Mouse (Mus musculus) cerebellum, adult 2 months (tissue): ENCODE results near the gene Jpt1. TPM values are rescaled to one million over a fixed set of nuclear protein-coding genes. Genes with fewer than 3 reads are reported as not detected.
"Not testable (repeated sequence)": the region's sequence is repeated elsewhere in the genome, so short reads cannot be mapped to it uniquely, and the experiment has no call there.

Source experiments
- DNase-seq, 2 experiments: peaks; one replicate each; pipeline ENCODE4 v3.0.0; 2021
- H3K27ac ChIP-seq: fragments of 200-500 bp; 2 replicates; pipeline ENCODE4 v1.5.1; 2012; ENCODE audit warnings: low read length, control low read depth, inconsistent platforms; ENCODE audit not compliant: insufficient read depth
- H3K27me3 ChIP-seq: fragments of 200-500 bp; 2 replicates; pipeline ENCODE4 v1.6.1; 2012; ENCODE audit warnings: inconsistent platforms, mild to moderate bottlenecking, low read length, moderate library complexity; ENCODE audit not compliant: control insufficient read depth, insufficient read depth
- H3K4me1 ChIP-seq: fragments of 200-500 bp; 2 replicates; pipeline ENCODE4 v1.6.1; 2011; ENCODE audit warnings: low read length; ENCODE audit not compliant: control insufficient read depth, insufficient read depth
- H3K4me3 ChIP-seq: fragments of 200-500 bp; replicated peaks from 2 replicates; pipeline ENCODE3; 2011; ENCODE audit warnings: mild to moderate bottlenecking, low read depth, low read length, control low read depth; ENCODE audit not compliant: insufficient read depth
- CTCF ChIP-seq: fragments of 200-500 bp; IDR thresholded peaks from 2 replicates; pipeline ENCODE4 v1.5.1; 2011; ENCODE audit warnings: low read depth, mild to moderate bottlenecking, control low read depth, low read length, moderate library complexity, borderline replicate concordance; ENCODE audit not compliant: insufficient read depth
- POLR2A ChIP-seq: fragments of 200-500 bp; IDR thresholded peaks from 2 replicates; pipeline ENCODE4 v1.6.1; 2011; ENCODE audit warnings: low read length, control low read depth, borderline replicate concordance; ENCODE audit not compliant: insufficient read depth
- WGBS: fragments of 180-500 bp; shearing (Covaris S2); methylation state at CpG from one replicate; pipeline ENCODE4 v1.1.7; 2018; 5-methylcytosine and 5-hydroxymethylcytosine counted together
- polyA plus RNA-seq: library from polyadenylated mRNA; depleted of rRNA; stranded (reverse); fragments of >200 nt; gene quantifications from 2 replicates; pipeline ENCODE4 v1.2.3, GENCODE M21; 2012

The Jpt1 gene
- polyA plus RNA-seq, 1 experiment = 77.2 TPM

DNA sequence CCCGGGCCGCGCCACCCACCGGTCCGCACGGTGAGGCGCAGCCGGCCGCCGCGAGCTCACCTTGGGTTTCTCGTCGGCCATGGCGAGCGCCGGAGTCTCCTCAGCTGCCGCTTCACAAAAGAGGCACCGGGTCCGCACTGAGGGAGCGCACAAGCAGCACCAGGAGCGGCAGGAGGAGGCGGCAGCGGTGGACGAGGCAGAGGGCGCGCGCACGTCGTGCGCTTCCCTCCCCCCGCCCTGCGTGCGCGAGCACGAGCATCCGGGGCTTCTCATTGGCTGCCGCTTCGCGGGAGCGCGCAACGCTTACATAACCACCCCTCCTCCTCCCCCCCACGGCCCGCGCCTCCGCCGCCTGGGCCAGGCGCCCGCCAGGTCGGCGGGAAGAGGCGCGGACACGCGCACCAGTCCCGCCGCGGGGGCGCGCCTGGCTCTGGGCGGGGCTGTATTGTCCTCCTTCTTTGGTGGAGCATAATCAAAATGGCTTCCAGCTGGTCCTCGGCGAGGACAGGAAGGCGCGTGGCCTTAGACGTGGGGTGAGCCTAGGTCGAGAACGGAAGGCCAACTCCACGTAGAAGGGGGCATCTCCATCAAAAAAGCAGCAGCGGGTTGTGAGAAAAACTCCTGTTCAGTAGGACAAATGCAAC is 22.0 kb upstream of the Jpt1 start, which contains the start of gene Sumo2:
Gene Sumo2 (minus strand): TSS at position 239 of the 644 bp plus-strand sequence.
- Histone ChIP-seq H3K27ac (peak within 1 kb of the TSS; percentile 94), H3K4me1 (peaks cover 6% of the 10 kb centered on the region; the same call in 1 of the 2 replicates), H3K27me3 (no peaks in the 10 kb centered on the region), H3K4me3 (peak within 1 kb of the TSS; percentile 92)
- peak; percentile 98 to 99 for DNase-seq
- WGBS = under 1% methylated on average over 69 of the region's 70 CpGs
- no peak for TF ChIP-seq CTCF
- TF ChIP-seq POLR2A = peak; percentile 65

DNA sequence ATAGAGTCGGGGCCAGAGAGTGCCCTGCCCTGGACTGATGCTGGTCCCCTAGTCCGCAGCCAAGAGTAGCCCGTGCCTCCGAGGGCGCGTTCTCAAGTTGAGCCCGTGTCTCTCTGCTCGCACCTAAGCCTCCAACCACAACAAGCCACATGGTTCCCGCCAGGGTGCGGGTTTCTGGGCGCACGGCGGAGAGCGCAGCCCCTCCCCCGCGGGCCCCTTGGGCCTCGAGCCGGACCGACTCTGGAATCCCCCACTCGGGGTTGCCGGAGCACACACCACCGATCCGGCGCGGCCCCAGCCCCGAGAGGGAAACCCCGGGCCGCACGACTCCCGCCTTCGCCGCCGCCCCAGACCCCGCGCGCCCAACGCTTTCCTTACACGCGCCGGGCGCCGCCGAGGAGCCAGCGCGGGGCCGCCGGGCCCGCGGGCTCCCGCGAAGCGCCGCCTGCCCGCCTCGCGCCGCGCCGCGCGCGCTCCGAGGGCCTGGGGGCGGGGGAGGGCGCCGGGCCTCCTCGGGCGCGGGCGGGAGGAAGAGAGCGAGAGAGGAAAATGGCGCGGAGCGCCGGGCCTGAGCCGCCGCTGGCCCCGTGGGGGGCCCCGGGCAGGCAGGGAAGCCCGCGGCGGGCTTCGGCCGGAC is 21.3 kb upstream of the Jpt1 start:
- peak; percentile 68 to 73 for DNase-seq
- H3K27me3 ChIP-seq = no peaks in the 10 kb centered on the region
- 1% methylated on average over 82 of the region's 84 CpGs for WGBS

DNA sequence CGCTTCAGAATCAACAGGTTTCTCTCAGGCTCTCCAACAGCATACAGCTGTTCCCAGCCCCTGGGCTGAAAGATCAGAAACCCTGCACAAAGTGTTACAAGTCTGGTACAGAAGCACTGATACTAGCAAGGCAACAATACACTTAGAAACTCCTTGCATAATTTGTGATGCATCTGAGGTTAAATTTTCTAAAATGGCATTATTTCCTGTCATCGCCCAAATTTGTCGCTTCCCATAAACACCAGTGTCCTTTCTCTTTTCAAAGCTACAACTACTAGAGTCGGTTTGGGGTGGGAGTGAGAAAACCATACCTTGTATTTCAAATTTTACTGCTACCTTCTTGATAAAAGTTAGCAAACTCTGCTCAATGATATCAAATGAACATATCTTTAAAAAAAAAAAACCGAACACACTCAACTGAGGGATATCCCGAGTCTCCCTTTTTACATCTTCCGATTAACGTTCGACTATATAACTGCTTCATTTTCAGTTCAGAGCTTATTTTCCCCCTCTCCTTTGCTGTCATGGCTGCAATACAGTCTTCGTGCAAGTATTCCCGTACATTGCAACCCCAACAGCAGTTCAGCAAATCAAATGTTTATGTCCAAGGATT is 20.7 kb upstream of the Jpt1 start:
- H3K27me3 ChIP-seq = no peaks in the 10 kb centered on the region
- WGBS = 3% methylated on average over 11 of the region's 11 CpGs
- peak overlapping the region; percentile 88 for H3K27ac ChIP-seq
- peak overlapping the region; percentile 92 for H3K4me3 ChIP-seq
- no peak for DNase-seq
- H3K4me1 ChIP-seq = peaks cover 6% of the 10 kb centered on the region; the same call in 1 of the 2 replicates
- TF ChIP-seq POLR2A (no peak), CTCF (no peak)

More for the DNA sequence above, 21.3 kb upstream of the Jpt1 start:
- Histone ChIP-seq H3K4me3 (peak overlapping the region; percentile 92), H3K27ac (peak overlapping the region; percentile 94), H3K4me1 (peaks cover 6% of the 10 kb centered on the region; the same call in 1 of the 2 replicates)
- TF ChIP-seq CTCF = no peak
- no peak for TF ChIP-seq POLR2A

DNA sequence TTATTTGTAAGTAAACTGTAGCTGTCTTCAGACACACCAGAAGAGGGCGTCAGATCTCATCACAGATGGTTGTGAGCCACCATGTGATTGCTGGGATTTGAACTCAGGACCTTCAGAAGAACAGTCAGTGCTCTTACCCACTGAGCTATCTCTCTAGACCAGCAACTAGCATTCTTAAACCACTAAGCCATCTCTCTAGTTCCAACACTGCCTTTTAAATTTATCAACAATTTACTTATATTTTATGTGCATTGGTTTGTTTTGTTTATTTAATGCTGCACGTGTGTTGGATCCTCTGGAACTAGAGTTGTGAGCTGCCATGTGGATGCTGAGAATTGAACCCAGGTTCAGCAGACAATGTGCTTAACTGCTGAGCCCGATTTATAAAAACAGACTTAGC is 12.3 kb upstream of the Jpt1 start:
- not testable (repeated sequence) for DNase-seq, H3K4me3 ChIP-seq, H3K4me1 ChIP-seq, H3K27ac ChIP-seq, H3K27me3 ChIP-seq
- 83% methylated on average over 3 of the region's 3 CpGs for WGBS

DNA sequence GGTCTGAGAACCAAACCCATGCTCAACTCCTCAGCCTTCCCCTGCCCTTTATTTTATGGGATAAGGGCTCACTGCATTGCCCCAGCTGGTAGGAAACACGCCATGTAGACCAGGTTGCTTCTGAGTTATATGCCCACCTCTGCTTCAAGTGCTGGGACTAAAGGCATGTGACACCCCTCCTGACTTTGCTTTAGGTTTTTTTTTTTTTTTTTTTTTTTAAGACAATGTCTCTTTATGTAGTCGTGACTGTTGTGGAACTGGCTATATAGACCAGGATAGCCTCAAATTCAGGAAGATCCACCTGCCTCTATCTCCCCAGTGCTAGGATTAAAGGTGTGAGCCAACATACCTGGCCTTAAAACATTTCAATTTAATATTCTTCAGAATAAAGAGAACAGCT is 8.5 kb upstream of the Jpt1 start:
- WGBS = 64% methylated on average over 2 of the region's 2 CpGs
- TF ChIP-seq POLR2A = no peak
- no peak for TF ChIP-seq CTCF
- no peak overlapping the region for H3K27ac ChIP-seq
- no peak overlapping the region for H3K4me3 ChIP-seq
- no peaks in the 10 kb centered on the region for H3K4me1 ChIP-seq
- DNase-seq = no peak
- no peaks in the 10 kb centered on the region for H3K27me3 ChIP-seq

DNA sequence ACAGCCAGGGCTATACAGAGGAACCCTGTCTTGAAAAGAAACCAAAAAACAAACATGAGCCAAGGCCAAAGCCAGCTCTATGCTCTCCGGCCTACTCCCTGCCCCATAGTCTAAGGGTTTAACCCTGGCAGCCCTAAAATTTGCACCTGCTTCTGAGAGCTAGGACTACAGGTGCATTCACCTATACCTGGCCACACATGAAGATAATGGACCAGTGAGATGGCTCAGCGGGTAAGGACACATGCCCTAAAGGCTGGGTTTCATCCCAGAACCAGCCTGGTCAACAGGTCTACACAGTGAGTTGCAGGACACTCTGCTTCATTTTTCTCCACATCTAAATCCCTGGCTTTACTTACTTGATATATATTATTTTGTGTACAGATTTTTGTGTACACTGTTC is 8.1 kb upstream of the Jpt1 start:
- Histone ChIP-seq H3K27me3 (no peaks in the 10 kb centered on the region), H3K27ac (no peak overlapping the region)
- TF ChIP-seq CTCF = no peak
- TF ChIP-seq POLR2A = no peak

DNA sequence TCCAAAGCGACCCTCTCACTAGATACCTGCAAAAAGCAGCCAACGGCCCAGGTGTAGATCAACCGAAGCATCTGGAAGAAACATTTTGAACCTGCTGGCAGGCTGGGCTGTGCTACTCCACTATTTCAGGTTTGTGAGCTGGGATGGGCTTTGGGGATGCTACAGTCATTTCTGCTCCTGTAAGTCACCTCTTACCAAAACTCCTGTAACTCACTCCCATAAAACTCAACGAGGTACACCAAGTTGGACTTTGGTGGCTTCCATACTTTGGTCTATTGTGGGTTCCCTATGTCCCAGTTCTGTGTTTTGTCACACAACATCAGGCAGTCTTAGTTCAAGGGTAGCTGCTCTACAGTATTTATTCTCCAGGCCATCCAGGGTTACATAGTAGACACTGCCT is 6.9 kb upstream of the Jpt1 start:
- WGBS = 89% methylated on average over 4 of the region's 4 CpGs
- Histone ChIP-seq H3K27me3 (no peaks in the 10 kb centered on the region), H3K4me3 (no peak overlapping the region), H3K27ac (no peak overlapping the region), H3K4me1 (no peaks in the 10 kb centered on the region)
- TF ChIP-seq CTCF (no peak), POLR2A (no peak)
- no peak for DNase-seq

More for the DNA sequence above, 8.1 kb upstream of the Jpt1 start:
- no peak overlapping the region for H3K4me3 ChIP-seq
- no peaks in the 10 kb centered on the region for H3K4me1 ChIP-seq
- DNase-seq = no peak
- WGBS = 88% methylated on average over 2 of the region's 2 CpGs

DNA sequence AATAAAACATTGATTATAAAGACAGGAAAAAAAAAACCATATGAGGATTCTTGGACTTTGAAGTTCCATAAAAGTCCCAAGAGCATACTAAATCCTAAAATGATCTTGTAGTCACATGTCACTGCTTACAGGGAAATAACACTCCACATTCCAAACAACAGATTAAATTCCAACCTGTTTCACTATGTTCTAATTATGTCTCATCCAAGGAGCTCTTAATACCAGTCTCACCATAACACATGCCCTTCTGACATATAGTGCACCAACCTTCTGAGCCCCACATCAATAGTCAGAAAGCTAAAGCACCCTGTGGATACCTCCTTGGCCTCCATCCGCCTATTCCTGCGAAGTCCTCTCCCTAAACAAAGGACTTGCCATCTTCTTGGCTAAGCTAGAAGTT is 6.0 kb upstream of the Jpt1 start:
- WGBS = 36% methylated on average over 2 of the region's 2 CpGs
- TF ChIP-seq POLR2A (no peak), CTCF (no peak)

More for the DNA sequence above, 6.0 kb upstream of the Jpt1 start:
- Histone ChIP-seq H3K4me3 (no peak overlapping the region), H3K27ac (no peak overlapping the region), H3K4me1 (no peaks in the 10 kb centered on the region), H3K27me3 (no peaks in the 10 kb centered on the region)
- DNase-seq = no peak
